Mouse (Mus musculus) liver, embryonic 14.5 days (tissue): ENCODE measurements around the gene Ttc39d. TPM values are rescaled to one million over a fixed set of nuclear protein-coding genes. Genes with fewer than 3 reads are reported as not detected.
"Not testable (repeated sequence)": the region's sequence is repeated elsewhere in the genome, so short reads cannot be mapped to it uniquely, and the experiment has no call there.

Experiments used
- ATAC-seq: fragments of 200-750 bp; cut with Nextera tagmentation; 2 replicates; pipeline ENCODE4 v1.8.0; 2017; ENCODE audit warnings: moderate number of reproducible peaks, mild to moderate bottlenecking, moderate library complexity; ENCODE audit not compliant: insufficient read depth
- DNase-seq, 3 experiments: peaks; one replicate each; pipeline ENCODE4 v3.0.0-alpha.2; 2012 to 2013; ENCODE audit warnings: low read depth in 3 of 3, low spot score in 3 of 3
- H3K27ac ChIP-seq: fragments of 300-500 bp; sonication (generic); 2 replicates; pipeline ENCODE4 v1.5.1; 2014; ENCODE audit warnings: moderate library complexity, mild to moderate bottlenecking, control low read depth, inconsistent platforms
- H3K27me3 ChIP-seq: fragments of 300-500 bp; sonication (generic); 2 replicates; pipeline ENCODE4 v1.6.1; 2014; ENCODE audit warnings: mild to moderate bottlenecking, low read length, moderate library complexity; ENCODE audit not compliant: control insufficient read depth, insufficient read depth
- H3K36me3 ChIP-seq: fragments of 300-500 bp; sonication (generic); replicated peaks from 2 replicates; pipeline ENCODE4 v1.6.1; 2014; ENCODE audit warnings: low read depth; ENCODE audit not compliant: control insufficient read depth, insufficient read depth
- H3K4me1 ChIP-seq, 2 experiments: fragments of 200-500 bp in 1 of 2; fragments of 300-500 bp in 1 of 2; sonication (generic) in 1 of 2; replicated peaks; 2 replicates each; pipeline ENCODE4 v1.6.1; 2012 to 2014; ENCODE audit warnings: antibody characterized with exemption in 1 of 2, inconsistent platforms in 1 of 2, low read length in 1 of 2; ENCODE audit not compliant: control insufficient read depth in 2 of 2, insufficient read depth in 2 of 2
- H3K4me2 ChIP-seq: fragments of 300-500 bp; sonication (generic); 2 replicates; pipeline ENCODE4 v1.6.1; 2014; ENCODE audit warnings: low read depth, mild to moderate bottlenecking, control low read depth, moderate library complexity
- H3K4me3 ChIP-seq, 2 experiments: fragments of 200-500 bp in 1 of 2; fragments of 300-500 bp in 1 of 2; sonication (generic) in 1 of 2; 2 replicates each; pipeline ENCODE4 v1.5.1; 2012 to 2014; ENCODE audit warnings: low read depth in 2 of 2, low read length in 2 of 2, mild to moderate bottlenecking in 2 of 2, control low read depth in 1 of 2, inconsistent platforms in 1 of 2, moderate library complexity in 1 of 2; ENCODE audit not compliant: insufficient read depth in 1 of 2
- H3K9ac ChIP-seq: fragments of 300-500 bp; sonication (generic); replicated peaks from 2 replicates; pipeline ENCODE4 v1.6.1; 2014; ENCODE audit warnings: mild to moderate bottlenecking, control low read depth, moderate library complexity
- H3K9me3 ChIP-seq: fragments of 300-500 bp; sonication (generic); 2 replicates; pipeline ENCODE4 v1.6.1; 2016; ENCODE audit warnings: low read length, mixed read lengths; ENCODE audit not compliant: control insufficient read depth
- CTCF ChIP-seq: IDR thresholded peaks from 2 replicates; pipeline ENCODE4 v1.5.1; 2016; ENCODE audit warnings: antibody characterized with exemption, low read depth, control low read depth
- EP300 ChIP-seq: IDR thresholded peaks from 2 replicates; pipeline ENCODE4 v1.6.1; 2016; ENCODE audit warnings: antibody characterized with exemption, low read depth
- WGBS: fragments of 180-500 bp; shearing (Covaris S2); extraction: QIAGEN DNeasy Blood & Tissue Kit; methylation state at CpG from one replicate; pipeline ENCODE4 v1.1.7; 2014; ENCODE audit not compliant: insufficient replicate concordance; 5-methylcytosine and 5-hydroxymethylcytosine counted together
- polyA plus RNA-seq, 2 experiments: library from polyadenylated mRNA; depleted of rRNA in 1 of 2; stranded (reverse) in 1 of 2; unstranded in 1 of 2; fragments of >200 nt; fragmentation: Nextera tagmentation in 1 of 2; extraction: Ambion mirVana in 1 of 2; gene quantifications; 2 replicates each; pipeline versions ENCODE4 v1.2.1 to v1.2.3; 2012 to 2014

The Ttc39d gene
- polyA plus RNA-seq, 2 experiments, result 0.02 TPM; not detected in 1

- Histone ChIP-seq H3K9me3 (no peaks in the 10 kb centered on the region), H3K4me2 (no peak overlapping the region), H3K4me1 (no peaks in the 10 kb centered on the region; a peak in 1 of 4 replicates), H3K36me3 (no peaks in the 10 kb centered on the region), H3K27ac (no peak overlapping the region), H3K4me3 (no peak overlapping the region), H3K27me3 (no peaks in the 10 kb centered on the region), H3K9ac (no peak overlapping the region)
- 58% methylated on average over 19 of the region's 19 CpGs for WGBS
- no peak for TF ChIP-seq CTCF
- no peak for TF ChIP-seq EP300
- 0 out of 2 replicates have a peak, but pooled peaks have one; percentile 28 for ATAC-seq
- no peak for DNase-seq
Observed at GRCm38 (mm10) chr17:80174699-80175385, 32.4 kb upstream of the Ttc39d start.

- Histone ChIP-seq H3K9me3 (no peaks in the 10 kb centered on the region), H3K9ac (no peak overlapping the region), H3K4me1 (no peaks in the 10 kb centered on the region; a peak in 1 of 4 replicates), H3K27ac (no peak overlapping the region), H3K36me3 (no peaks in the 10 kb centered on the region), H3K27me3 (no peaks in the 10 kb centered on the region), H3K4me2 (no peak overlapping the region), H3K4me3 (no peak overlapping the region)
- no peak for TF ChIP-seq CTCF
- TF ChIP-seq EP300, result no peak
- WGBS, result 44% methylated on average over 4 of the region's 4 CpGs
- ATAC-seq, result no peak
- no peak for DNase-seq
Observed at GRCm38 (mm10) chr17:80175386-80175739, 31.9 kb upstream of the Ttc39d start.

- Histone ChIP-seq H3K4me1 (no peaks in the 10 kb centered on the region; a peak in 1 of 4 replicates), H3K36me3 (no peaks in the 10 kb centered on the region), H3K9ac (no peak overlapping the region), H3K9me3 (no peaks in the 10 kb centered on the region), H3K27me3 (no peaks in the 10 kb centered on the region), H3K4me3 (no peak overlapping the region), H3K4me2 (no peak overlapping the region), H3K27ac (no peak overlapping the region)
- 62% methylated on average over 3 of the region's 3 CpGs for WGBS
- no peak for DNase-seq
- ATAC-seq, result no peak
- TF ChIP-seq CTCF, result no peak
- no peak for TF ChIP-seq EP300
Observed at GRCm38 (mm10) chr17:80175966-80176365, 31.3 kb upstream of the Ttc39d start.

GRCm38 (mm10) chr17:80178846-80179245 lies 28.4 kb upstream of the Ttc39d start:
- H3K4me3 ChIP-seq, DNase-seq, ATAC-seq, H3K36me3 ChIP-seq, H3K4me2 ChIP-seq, H3K27me3 ChIP-seq, H3K4me1 ChIP-seq, H3K27ac ChIP-seq, H3K9ac ChIP-seq, H3K9me3 ChIP-seq: not testable (repeated sequence)
- 83% methylated on average over 3 of the region's 3 CpGs for WGBS

- DNase-seq (peak; percentile 41 to 50 (median 47)), ATAC-seq (peak; percentile 77)
- Histone ChIP-seq H3K9ac (no peak overlapping the region), H3K4me2 (no peak overlapping the region), H3K4me3 (no peak overlapping the region), H3K36me3 (no peaks in the 10 kb centered on the region), H3K9me3 (no peaks in the 10 kb centered on the region), H3K27ac (no peak overlapping the region), H3K27me3 (no peaks in the 10 kb centered on the region), H3K4me1 (no peaks in the 10 kb centered on the region; a peak in 1 of 4 replicates)
- peak; percentile 93 for TF ChIP-seq CTCF
- TF ChIP-seq EP300, result no peak
- under 1% methylated on average over 6 of the region's 6 CpGs for WGBS
Observed at GRCm38 (mm10) chr17:80179959-80180358, 27.3 kb upstream of the Ttc39d start.
